Mouse (Mus musculus): ENCODE data around the gene Phf12. TPM values are rescaled to one million over a fixed set of nuclear protein-coding genes. Genes with fewer than 3 reads are reported as not detected.

Gene Phf12
- total RNA-seq, 2 experiments from 2014 or later = 15.0 to 15.8 TPM

DNA sequence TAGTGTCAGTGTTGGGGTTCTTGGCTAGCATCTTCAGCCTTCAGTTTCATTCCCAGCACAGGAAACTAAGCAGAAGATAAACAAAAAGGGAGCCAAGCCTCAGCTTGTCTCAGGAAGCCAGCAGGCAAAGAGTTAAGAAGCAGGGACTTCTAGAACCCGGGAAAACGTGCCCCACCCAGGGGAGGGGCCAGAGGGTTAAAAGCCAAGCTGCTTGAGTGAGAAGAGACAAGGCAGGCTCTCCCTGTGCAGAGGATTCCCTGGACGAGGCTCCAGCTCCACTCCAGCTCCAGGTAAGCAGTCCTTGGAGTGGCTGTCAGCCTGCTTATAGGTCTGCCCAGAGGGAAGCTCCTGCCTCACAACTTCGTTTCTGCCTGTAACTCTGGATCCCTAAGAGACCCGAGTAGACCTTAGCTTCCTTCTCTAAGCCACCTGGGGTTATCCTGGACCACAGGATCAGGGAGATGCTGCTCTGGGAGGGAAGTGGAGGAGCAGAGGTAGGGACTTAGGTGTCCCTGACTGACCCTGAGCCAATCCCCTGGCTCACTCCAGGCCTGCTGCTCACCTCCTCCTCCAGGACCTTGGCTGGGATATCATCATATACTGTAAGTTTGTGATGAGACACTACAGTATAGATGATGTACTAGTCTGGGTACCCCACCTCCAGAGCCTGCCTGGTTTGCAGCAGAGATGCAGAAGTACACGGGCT is 90.0 kb downstream of the Phf12 start:
- intact Hi-C loops (cut with DNase I) = no loop called here

GRCm38 (mm10) chr11:78073577-78074276 is 91.2 kb downstream of the Phf12 start:
- intact Hi-C loops (cut with DNase I) = no loop called here
- no peak overlapping the region for H3K4me3 ChIP-seq
- H3K27ac ChIP-seq = no peak overlapping the region
- DNase-seq = no peak
- no peak for TF ChIP-seq CTCF (IDR thresholded peaks at IDR 0.05)

More for the DNA sequence above, 90.0 kb downstream of the Phf12 start:
- TF ChIP-seq CTCF (IDR thresholded peaks at IDR 0.05) = no peak
- no peak for DNase-seq
- no peak overlapping the region for H3K27ac ChIP-seq
- no peak overlapping the region for H3K4me3 ChIP-seq

GRCm38 (mm10) chr11:78074277-78074652 is 91.7 kb downstream of the Phf12 start:
- Histone ChIP-seq H3K27ac (no peak overlapping the region), H3K4me3 (no peak overlapping the region)
- no peak for DNase-seq
- no peak for TF ChIP-seq CTCF (IDR thresholded peaks at IDR 0.05)
- intact Hi-C loops (cut with DNase I) = no loop called here

DNA sequence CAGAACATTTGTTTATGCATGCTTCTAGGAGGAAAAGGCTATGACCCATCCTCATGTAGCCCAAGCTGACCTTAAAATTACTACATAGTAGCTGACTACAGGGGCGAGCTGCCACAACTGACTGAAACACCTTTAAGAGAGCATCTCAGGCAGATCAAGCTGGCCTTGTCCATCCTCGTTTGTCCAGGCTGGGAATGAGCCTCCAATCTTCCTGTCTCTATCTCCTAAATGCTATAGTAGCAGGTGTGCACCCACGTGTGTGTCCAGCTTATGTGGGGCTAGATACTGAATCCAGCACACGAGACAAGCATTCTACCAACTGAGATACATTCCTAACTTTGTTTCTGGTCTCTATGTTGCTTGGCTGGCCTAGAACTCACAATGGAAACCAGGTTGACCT is 92.1 kb downstream of the Phf12 start:
- Histone ChIP-seq H3K27ac (no peak overlapping the region), H3K4me3 (no peak overlapping the region)
- DNase-seq = no peak
- intact Hi-C loops (cut with DNase I) = no loop called here
- TF ChIP-seq CTCF (IDR thresholded peaks at IDR 0.05) = no peak

Small RNA genes within 50 kb of the gene (microRNA-seq; reads per million reads assigned to microRNA genes)
- 138 reads per million, percentile 49 among the genes with 10 or more reads in this experiment for gene Mir144
- gene Mir451a = not detected
- not detected for gene Mir451b

Other genes starting within 250 kb of the Phf12 start
- 100 to 1,000 TPM; 345 to 399 TPM for gene Myo18a, start 219.5 kb upstream of the Phf12 start, total RNA-seq (2021)
- not detected for gene Gm10277, start 195.0 kb upstream of the Phf12 start, total RNA-seq (2021)
- not detected for gene Pipox, start 88.7 kb upstream of the Phf12 start, total RNA-seq (2021)
- under 1 TPM in 1 of 2 experiments, not detected in 1; 0.25 TPM for gene Sez6, start 52.0 kb upstream of the Phf12 start, total RNA-seq (2021)
- gene Dhrs13, start 49.5 kb downstream of the Phf12 start, total RNA-seq (2021) = 1 to 10 TPM in 1 of 2 experiments, under 1 TPM in 1; 0.74 to 1.1 TPM
- gene Flot2, start 55.2 kb downstream of the Phf12 start, total RNA-seq (2021) = 10 to 100 TPM; 46.0 to 49.8 TPM
- gene Eral1, start 97.6 kb downstream of the Phf12 start, total RNA-seq (2021) = 10 to 100 TPM; 18.8 to 26.2 TPM
- gene Fam222b, start 111.9 kb downstream of the Phf12 start, total RNA-seq (2021) = 1 to 10 TPM; 7.1 to 7.9 TPM
- gene Traf4, start 182.8 kb downstream of the Phf12 start, total RNA-seq (2021) = 1 to 10 TPM; 2.1 to 2.8 TPM
- gene Nek8, start 193.9 kb downstream of the Phf12 start, total RNA-seq (2021) = under 1 TPM; 0.36 to 0.75 TPM
- 1 to 10 TPM; 1.3 to 1.7 TPM for gene Tlcd1, start 194.0 kb downstream of the Phf12 start, total RNA-seq (2021)
- 100 to 1,000 TPM; 760 to 970 TPM for gene Rpl23a, start 200.8 kb downstream of the Phf12 start, total RNA-seq (2021)
- gene Rab34, start 205.7 kb downstream of the Phf12 start, total RNA-seq (2021) = 1 to 10 TPM; 3.3 to 4.6 TPM
- gene Proca1, start 210.6 kb downstream of the Phf12 start, total RNA-seq (2021) = under 1 TPM in 1 of 2 experiments, not detected in 1; 0.81 TPM